In genomic region chr6:136546286-136546685, GRCm38 (mm10) we compare ENCODE assay signal across 18 mouse cellular contexts. TPM values are rescaled to one million over a fixed set of nuclear protein-coding genes. Genes with fewer than 3 reads are reported as not detected.
DNase-seq lines count a peak whose midpoint lies in the region; ATAC-seq and TF ChIP-seq lines count a peak whose summit lies in the region.
"Had no signal": no experiment of that assay in that cellular context is flagged by ENCODE, and none has a peak within 500 bp of the region (broad histone marks: within the 10 kb centered on the region; RNA-seq: fewer than 3 reads in every experiment).

No protein-coding gene starts in this region.

- in situ Hi-C loops in CH12.LX (cut with MboI; ENCODE audit: low pct_ligation_motif_present, low pct_unique_long_range_greater_than_20kb, low sequenced_read_pairs): no loop called here

- H3K27ac ChIP-seq in heart, embryonic 10.5 days: peak overlapping the region; percentile 6; the same call in 1 of the 2 replicates
- no peak overlapping the region for H3K27ac ChIP-seq in heart, embryonic 11.5 days (ENCODE audit: low read depth, low read length)
- H3K27ac ChIP-seq in CH12.LX (ENCODE audit: insufficient read depth, low read depth): no peak overlapping the region
- H3K27ac ChIP-seq: embryonic facial prominence, embryonic 10.5 days; kidney, embryonic 15.5 days; stomach, postnatal 0 days had no signal

- no peak overlapping the region for H3K4me3 ChIP-seq in heart, embryonic 10.5 days
- H3K4me3 ChIP-seq in heart, embryonic 11.5 days (ENCODE audit: low read depth, low read length): no peak overlapping the region
- no peak overlapping the region for H3K4me3 ChIP-seq in CH12.LX (replicated peaks in 1 of 3; ENCODE audit: low read depth in 2 of 3, low read length in 2 of 3, poor library complexity in 1 of 3)
- H3K4me3 ChIP-seq: embryonic facial prominence, embryonic 10.5 days; heart, adult 2 months; kidney, embryonic 15.5 days; megakaryocyte, embryonic 14.5 days had no signal

- H3K79me2 ChIP-seq in CH12.LX (replicated peaks; ENCODE audit: control insufficient read depth, extremely low read depth, insufficient read depth, poor library complexity, severe bottlenecking): peaks cover 54% of the 10 kb centered on the region

- TF ChIP-seq CTCF in CH12.LX (conservative IDR thresholded peaks at IDR 0.05 in 1 of 2, IDR thresholded peaks at IDR 0.05 in 1 of 2; ENCODE audit: low read depth in 2 of 2, low read length in 2 of 2): no peak

- no peak for TF ChIP-seq EP300 in CH12.LX (IDR thresholded peaks at IDR 0.05; ENCODE audit: low read length)

- no peaks in the 10 kb centered on the region for H3K27me3 ChIP-seq in heart, embryonic 10.5 days (ENCODE audit: insufficient read depth, poor library complexity, severe bottlenecking)
- H3K27me3 ChIP-seq in heart, embryonic 11.5 days (ENCODE audit: control insufficient read depth, insufficient read depth, low read length): no peaks in the 10 kb centered on the region
- no peaks in the 10 kb centered on the region for H3K27me3 ChIP-seq in CH12.LX (replicated peaks)
- H3K27me3 ChIP-seq: kidney, embryonic 15.5 days; megakaryocyte, embryonic 14.5 days had no signal

- no peak overlapping the region for H3K4me2 ChIP-seq in heart, embryonic 11.5 days
- H3K4me2 ChIP-seq in CH12.LX (ENCODE audit: insufficient read depth, low read depth, poor library complexity, severe bottlenecking): no peak overlapping the region
- H3K4me2 ChIP-seq: kidney, embryonic 15.5 days; liver, embryonic 11.5 days had no signal

- no peak for ATAC-seq in heart, embryonic 11.5 days (replicated peaks; ENCODE audit: insufficient number of reproducible peaks, low FRiP score, low TSS enrichment)
- ATAC-seq: intestine, postnatal 0 days had no signal

- H3K9me3 ChIP-seq in heart, embryonic 10.5 days: no peaks in the 10 kb centered on the region
- H3K9me3 ChIP-seq in heart, embryonic 11.5 days (replicated peaks; ENCODE audit: control insufficient read depth, low read length): no peaks in the 10 kb centered on the region
- H3K9me3 ChIP-seq in CH12.LX (replicated peaks; ENCODE audit: low read length): no peaks in the 10 kb centered on the region
- H3K9me3 ChIP-seq: embryonic facial prominence, embryonic 10.5 days; kidney, embryonic 15.5 days; megakaryocyte, embryonic 14.5 days had no signal

- no peak for TF ChIP-seq POLR2A in CH12.LX (IDR thresholded peaks at IDR 0.05; ENCODE audit: low read depth, low read length)

- dilution Hi-C loops in CH12.LX (cut with MboI; ENCODE audit: extremely low pct_ligation_motif_present, extremely low pct_unique_long_range_greater_than_20kb, low sequenced_read_pairs): no loop called here

- no peak for DNase-seq in heart, embryonic 10.5 days (ENCODE audit: low spot score)
- DNase-seq in A20 (ENCODE audit: low read depth, low spot score) (peak; percentile 58), CH12.LX (ENCODE audit: extremely low read depth) (no peak), MN1 (ENCODE audit: low spot score) (no peak)
- peak; percentile 49 for DNase-seq in induced T-regulatory cell, adult 2 months (ENCODE audit: low read depth)
- no peak for DNase-seq in embryo, embryonic 10 days (ENCODE audit: low spot score)
- DNase-seq: gastrocnemius, postnatal 14 days; heart, adult 2 months; kidney, postnatal 4 days; lung, adult 18-20 months; lung, postnatal 14 days had no signal

- 78% methylated on average over 2 of the region's 2 CpGs for WGBS in heart, embryonic 10.5 days
- 69% methylated on average over 2 of the region's 2 CpGs for WGBS in heart, embryonic 11.5 days (ENCODE audit: insufficient replicate concordance)

- no peak overlapping the region for H3K9ac ChIP-seq in heart, embryonic 11.5 days (ENCODE audit: low read depth, low read length)
- H3K9ac ChIP-seq in CH12.LX (ENCODE audit: insufficient read depth, low read depth): no peak overlapping the region
- H3K9ac ChIP-seq: kidney, embryonic 15.5 days had no signal

- no peak for TF ChIP-seq RAD21 in CH12.LX (IDR thresholded peaks at IDR 0.05; ENCODE audit: low read depth, low read length)

- H3K36me3 ChIP-seq in heart, embryonic 10.5 days: no peaks in the 10 kb centered on the region
- H3K36me3 ChIP-seq in heart, embryonic 11.5 days (ENCODE audit: control insufficient read depth, insufficient read depth, low read length): no peaks in the 10 kb centered on the region
- peaks cover 0 to 15% of the 10 kb centered on the region in 2 experiments for H3K36me3 ChIP-seq in CH12.LX (replicated peaks in 1 of 2; ENCODE audit: control insufficient read depth in 1 of 2, insufficient read depth in 1 of 2, low read length in 1 of 2)
- H3K36me3 ChIP-seq: kidney, embryonic 15.5 days had no signal

- H3K4me1 ChIP-seq in heart, embryonic 10.5 days: peaks cover 37% of the 10 kb centered on the region
- peaks cover 21% of the 10 kb centered on the region for H3K4me1 ChIP-seq in heart, embryonic 11.5 days (ENCODE audit: control insufficient read depth, insufficient read depth, low read length)
- H3K4me1 ChIP-seq in CH12.LX (ENCODE audit: control insufficient read depth in 1 of 2, insufficient read depth in 2 of 2): peaks cover 6 to 60% of the 10 kb centered on the region in 2 experiments

TF ChIP-seq in CH12.LX, 34 proteins besides CTCF, POLR2A, EP300 and RAD21:
- TF ChIP-seq GABPA (IDR thresholded peaks at IDR 0.05; ENCODE audit: insufficient replicate concordance, low read depth, low read length): no peak
- peak; percentile 20; the same call in 1 of the 2 replicates for TF ChIP-seq JUND (conservative IDR thresholded peaks at IDR 0.05; ENCODE audit: low read depth, low read length)
- TF ChIP-seq CHD2 (IDR thresholded peaks at IDR 0.05; ENCODE audit: low read length): no peak
- TF ChIP-seq KAT2A (IDR thresholded peaks at IDR 0.05; ENCODE audit: insufficient replicate concordance, low read length): no peak
- no peak for TF ChIP-seq MAZ (IDR thresholded peaks at IDR 0.05; ENCODE audit: low read depth, low read length)
- no peak for TF ChIP-seq NELFE (IDR thresholded peaks at IDR 0.05; ENCODE audit: low read depth, low read length)

RNA-seq across cellular contexts. Expression of gene Atf7ip, which starts 40.3 kb away (rescaled TPM):
- 37.7 and 42.4 TPM in 2 replicates for polyA plus RNA-seq in heart, embryonic 10.5 days (2016; fragmentation: Nextera tagmentation; extraction: Ambion mirVana)
- polyA plus RNA-seq in heart, embryonic 11.5 days (2014; fragmentation: Nextera tagmentation; extraction: Ambion mirVana): 43.1 and 49.7 TPM in 2 replicates
- 20.4 and 35.4 TPM in 2 replicates for total RNA-seq in CH12.LX (2012; rRNA removed)
- 4.2 and 4.4 TPM in 2 replicates for total RNA-seq in CH12.LX (2014; rRNA removed)
- polyA plus RNA-seq in CH12.LX (2012; ENCODE audit: insufficient read length, low read depth): 29.7 and 44.8 TPM in 2 replicates

Comparison
In these comparisons a context has a peak if more than half of its experiments do, and no peak if none do; other contexts are left out.
1. DNase-seq: peak in A20 (single experiment) and induced T-regulatory cell, adult 2 months (single experiment); none in heart, embryonic 10.5 days (single experiment), CH12.LX (single experiment), MN1 (single experiment) and embryo, embryonic 10 days (single experiment).